Mouse (Mus musculus) ovary, adult 18-20 months (tissue): ENCODE data around the gene Rab25.
A peak's percentile ranks its signal among the peaks of the same experiment; 100 is the strongest.

Experiments used
- DNase-seq: peaks from one replicate; pipeline ENCODE4 v3.0.0; 2022; ENCODE audit warnings: low spot score, mixed read lengths

The Rab25 gene

DNA sequence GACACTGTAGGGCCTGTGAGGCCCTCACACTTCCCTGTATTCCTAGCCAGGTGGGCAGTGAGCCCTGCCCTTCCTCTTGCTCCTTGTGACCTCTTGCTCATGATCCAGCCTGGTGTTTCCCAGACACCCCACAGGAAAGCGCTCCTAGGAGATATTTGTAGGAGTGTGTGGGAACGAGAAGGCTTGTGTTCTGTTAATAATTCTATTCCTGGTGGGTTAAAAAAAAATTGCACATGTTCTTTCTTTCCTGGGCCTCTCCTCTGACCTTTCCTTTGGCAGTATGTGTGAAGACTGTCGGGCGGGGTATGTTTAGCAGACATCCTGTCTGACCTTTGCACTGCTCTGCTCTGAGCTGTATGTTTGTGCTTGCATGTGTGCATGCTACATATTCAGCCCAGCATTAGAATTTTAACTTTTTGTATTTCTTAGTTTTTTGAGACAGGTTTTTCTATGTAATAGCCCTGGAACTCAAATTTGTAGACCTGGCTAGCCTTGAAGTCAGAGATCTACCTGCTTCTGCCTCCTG, 18.5 kb upstream of the Rab25 start:
- DNase-seq = no peak

DNA sequence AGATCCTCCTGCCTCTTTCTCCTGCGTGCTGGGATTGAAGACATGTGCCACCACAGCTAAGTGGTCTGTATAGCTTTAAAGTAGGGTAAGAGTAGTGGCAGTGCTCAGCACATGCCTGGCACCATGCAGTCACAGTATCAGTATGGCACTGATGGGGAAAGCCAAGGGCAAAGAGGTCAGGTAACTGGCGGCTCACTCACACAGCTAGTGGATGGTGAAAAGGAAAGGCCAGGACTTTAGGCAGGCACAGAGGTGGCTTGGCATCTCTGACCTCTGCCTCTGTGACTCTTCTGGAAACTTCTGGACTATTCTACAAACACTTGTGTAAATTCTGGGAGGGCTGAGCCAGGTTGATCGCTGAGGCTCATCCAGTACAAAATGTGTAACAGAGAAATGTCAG, 18.0 kb upstream of the Rab25 start:
- no peak for DNase-seq

DNA sequence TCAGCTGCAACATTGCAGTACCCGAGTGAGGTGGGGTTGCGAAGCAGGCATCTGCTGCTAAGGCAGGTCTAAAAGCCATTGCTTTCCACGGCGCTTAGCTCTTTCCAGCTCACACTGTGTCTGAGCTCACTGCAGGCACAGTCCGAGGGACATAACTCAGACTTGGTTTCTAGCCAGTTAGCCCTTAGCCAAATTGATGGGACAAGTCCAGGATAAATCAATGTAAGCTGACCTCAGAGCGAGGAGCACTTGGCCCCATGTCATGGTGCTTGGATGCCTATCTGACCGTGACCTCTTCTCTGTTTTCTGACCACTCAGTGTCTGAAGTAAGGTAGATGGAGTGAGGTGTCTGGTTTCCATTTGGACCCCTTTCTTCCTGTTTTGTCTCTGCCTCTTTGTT, 15.9 kb upstream of the Rab25 start:
- no peak for DNase-seq

DNA sequence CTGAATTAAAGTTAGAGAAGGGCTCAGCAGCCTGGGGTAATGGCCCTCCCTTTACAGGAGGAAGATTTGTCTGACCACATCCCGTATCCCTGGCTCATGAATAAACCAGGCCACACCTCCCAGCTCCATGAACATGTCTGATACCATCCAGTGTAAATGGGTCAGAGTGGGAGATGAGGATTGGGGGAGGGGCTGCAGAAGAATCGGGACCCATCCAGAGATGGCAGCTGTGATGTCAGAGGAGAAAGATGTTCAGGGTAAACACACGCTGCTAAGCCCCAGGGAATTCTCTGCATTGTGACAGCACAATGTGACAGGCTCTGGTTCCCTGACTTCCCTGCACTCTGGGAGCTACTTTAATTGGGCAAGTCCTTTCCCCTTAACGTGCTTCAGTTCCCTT, 15.3 kb upstream of the Rab25 start:
- DNase-seq = no peak

GRCm38 (mm10) chr3:88561989-88562388, 13.9 kb upstream of the Rab25 start:
- no peak for DNase-seq

GRCm38 (mm10) chr3:88559596-88559995, 11.5 kb upstream of the Rab25 start:
- no peak for DNase-seq

DNA sequence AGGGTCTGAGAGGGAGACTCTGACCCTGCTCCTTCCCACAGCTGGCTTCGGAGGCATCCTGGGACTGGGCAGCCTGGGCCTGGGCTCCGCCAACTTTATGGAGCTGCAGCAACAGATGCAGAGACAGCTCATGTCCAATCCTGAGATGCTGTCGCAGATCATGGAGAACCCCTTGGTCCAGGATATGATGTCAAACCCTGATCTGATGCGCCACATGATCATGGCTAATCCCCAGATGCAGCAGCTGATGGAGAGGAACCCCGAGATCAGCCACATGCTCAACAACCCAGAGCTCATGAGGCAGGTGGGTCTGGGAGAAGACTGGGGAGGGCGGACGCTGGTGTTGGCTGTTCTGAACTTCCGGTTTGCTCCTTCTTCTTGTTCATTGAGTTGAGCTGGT, 8.5 kb upstream of the Rab25 start:
- DNase-seq = no peak

GRCm38 (mm10) chr3:88555731-88556130, 7.6 kb upstream of the Rab25 start:
- DNase-seq = no peak

DNA sequence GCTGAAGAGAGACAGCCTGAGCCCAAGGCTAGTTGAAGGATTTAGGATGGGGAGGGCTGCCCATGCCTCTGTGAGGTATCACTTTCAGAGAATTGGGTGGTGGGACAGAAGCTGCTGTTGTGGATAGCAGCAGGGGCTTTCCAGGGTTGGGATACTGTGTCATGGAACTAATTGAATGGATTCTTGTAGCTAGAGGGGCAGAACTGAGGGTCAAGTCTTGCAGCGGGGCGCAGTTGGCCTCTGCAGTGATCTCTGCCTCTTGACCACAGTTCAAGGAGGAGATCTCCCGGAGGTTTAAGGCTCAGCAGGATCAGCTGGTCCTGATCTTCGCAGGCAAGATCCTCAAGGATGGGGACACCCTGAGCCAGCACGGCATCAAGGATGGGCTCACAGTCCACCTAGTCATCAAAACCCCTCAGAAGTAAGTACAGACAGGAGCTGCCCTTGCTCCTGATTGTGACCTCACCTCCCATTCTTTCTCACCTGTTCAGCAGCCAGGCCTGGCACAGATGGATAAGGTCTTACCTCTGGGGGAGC, 7.0 kb upstream of the Rab25 start:
- DNase-seq = no peak

GRCm38 (mm10) chr3:88553880-88554586, 5.9 kb upstream of the Rab25 start:
- no peak for DNase-seq

GRCm38 (mm10) chr3:88553525-88553879, 5.4 kb upstream of the Rab25 start, which contains the start of gene Ubqln4:
TSS of gene Ubqln4 (plus strand) at chr3:88553758.
- DNase-seq = peak; percentile 85

GRCm38 (mm10) chr3:88552676-88553524, 4.8 kb upstream of the Rab25 start, which contains the start of gene Lamtor2:
TSS of gene Lamtor2 (minus strand) at chr3:88553074.
- DNase-seq = peak; percentile 97

DNA sequence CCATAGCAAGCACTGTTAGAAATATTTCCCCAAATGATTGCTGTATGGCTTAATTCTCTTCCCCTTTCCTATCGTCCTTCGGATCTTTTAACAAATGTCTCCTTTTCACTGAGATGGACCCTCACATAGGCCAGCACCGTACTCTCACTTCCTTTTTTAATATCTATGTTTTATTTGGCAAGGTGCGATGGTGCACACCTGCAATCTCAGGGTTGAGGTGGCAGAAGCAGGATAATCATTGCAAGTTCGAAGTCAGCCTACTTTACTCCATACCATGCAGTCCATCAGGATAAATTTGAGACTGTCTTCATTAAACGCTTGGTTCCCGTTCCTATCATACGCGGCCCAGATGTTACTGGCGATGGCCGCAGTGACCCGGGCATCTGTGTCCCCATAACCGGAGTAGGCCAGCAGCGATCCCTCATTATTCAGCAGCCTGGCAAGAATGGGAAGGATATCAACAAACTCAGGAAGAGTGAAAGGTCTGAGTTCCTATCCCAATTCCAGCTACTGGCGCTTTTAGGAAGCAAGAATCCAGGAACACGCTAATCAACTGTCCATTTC, 4.1 kb upstream of the Rab25 start:
- DNase-seq = no peak

DNA sequence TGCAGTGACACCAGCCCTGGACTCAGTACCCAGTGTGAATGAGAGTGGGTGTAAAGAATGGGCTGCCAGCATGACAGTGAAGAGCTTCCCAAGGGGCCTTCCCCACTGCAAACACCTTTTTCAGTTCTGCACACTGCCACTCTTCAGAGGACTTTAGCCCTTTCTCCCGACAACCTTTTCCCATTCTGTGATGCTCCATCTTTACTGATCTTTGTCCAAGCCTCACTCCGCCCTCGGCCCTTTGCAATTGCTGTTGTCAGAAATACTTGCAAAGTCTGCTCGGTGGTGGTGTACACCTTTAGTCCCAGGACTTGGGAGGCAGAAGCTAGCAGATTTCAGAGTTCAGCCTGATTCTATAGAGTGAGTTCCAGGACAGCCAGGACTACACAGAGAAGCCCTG, 3.5 kb upstream of the Rab25 start:
- no peak for DNase-seq

DNA sequence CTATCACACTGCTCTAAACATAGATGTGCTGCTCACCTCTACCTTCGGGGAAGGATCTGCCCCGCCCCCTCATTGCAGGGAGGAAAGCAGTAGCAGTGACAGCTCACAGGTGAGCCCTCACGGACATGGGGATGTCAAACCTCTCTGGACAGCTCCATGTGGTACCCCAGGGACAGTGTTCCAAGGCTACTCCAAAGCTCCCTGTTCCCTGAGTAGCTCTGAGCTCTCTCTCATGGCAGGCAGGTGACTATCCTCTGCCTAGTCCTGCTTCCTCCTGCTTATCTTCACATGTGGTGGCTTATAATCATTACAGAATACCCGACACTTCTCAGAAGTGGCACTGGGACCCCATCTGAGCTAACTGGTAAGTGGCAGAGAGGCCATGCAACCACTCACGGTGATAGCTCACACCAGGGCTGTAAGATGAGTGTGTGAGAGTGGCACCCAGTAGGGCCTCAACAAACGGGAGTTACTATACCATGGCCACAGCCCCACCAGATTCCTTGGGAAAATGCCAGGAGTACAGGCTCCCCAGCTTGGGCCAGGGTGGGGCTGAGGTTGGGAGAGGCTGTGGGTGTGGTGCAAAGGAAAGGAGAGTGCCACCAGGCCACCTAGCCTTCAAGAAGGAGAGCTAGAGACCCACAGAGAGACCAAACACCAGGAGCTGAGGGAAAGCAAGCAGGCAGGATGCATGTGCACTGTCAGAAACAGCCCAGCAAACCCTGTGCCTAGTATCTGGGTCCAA, 1.3 kb downstream of the Rab25 start:
- DNase-seq = no peak

- no peak for DNase-seq
Observed at GRCm38 (mm10) chr3:88544955-88545591, 3.0 kb downstream of the Rab25 start.

DNA sequence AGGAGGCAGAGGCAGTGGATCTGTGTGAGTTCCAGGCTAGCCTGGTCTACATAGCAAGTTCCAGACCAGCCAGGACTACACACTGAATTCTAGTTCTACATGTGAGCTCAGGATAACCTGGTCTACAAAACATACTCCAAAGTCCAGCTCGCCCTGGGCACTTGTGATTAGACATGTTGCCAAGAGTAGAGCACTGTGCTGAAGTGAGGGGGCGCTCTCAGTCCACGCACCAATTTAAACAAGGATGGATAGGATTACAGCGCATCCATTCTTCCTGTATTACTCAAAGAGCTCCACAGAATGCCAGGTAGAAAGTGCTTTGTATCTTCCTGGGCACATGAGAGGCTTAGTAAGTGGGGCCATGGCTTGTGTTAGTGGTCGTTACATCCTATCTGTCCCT, 3.6 kb downstream of the Rab25 start:
- no peak for DNase-seq

- no peak for DNase-seq
Observed at GRCm38 (mm10) chr3:88543651-88544410, 4.3 kb downstream of the Rab25 start.

DNA sequence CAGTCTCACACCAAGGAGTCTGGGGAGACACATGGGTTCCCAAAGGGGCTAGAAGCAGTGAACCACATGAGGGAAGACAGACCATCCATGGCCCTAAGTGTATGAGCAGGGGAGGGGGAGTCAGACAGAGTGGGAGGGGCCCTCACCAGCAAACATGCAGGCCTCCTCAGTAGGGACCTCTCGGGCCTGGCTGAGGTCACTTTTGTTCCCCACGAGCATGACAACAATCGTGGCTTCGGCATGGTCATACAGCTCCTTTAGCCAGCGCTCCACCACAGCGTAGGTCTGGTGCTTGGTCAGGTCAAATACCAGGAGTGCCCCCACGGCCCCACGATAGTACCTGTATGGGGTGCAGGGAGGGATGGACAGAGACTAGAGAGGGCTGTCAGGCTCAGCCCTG, 4.9 kb downstream of the Rab25 start:
- DNase-seq = no peak

DNA sequence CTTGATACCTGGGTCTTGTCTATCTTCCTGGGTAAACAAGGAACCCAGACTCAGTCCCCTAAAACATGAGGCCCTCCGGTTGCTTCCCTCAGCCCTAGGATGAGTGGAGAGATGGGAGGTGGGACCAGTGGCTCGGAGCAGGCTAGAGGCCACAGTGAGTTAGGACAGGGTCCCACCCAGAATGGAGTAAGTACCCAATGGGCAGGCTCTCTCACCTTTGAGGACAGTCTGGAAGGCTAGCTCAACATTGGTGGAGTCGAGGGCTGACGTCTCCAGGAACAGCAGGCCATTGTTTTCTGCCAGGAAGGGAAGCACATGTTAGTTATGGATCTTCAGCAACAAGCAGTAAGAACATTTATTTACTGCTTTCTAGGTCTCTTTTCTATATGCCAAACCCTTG, 5.6 kb downstream of the Rab25 start:
- no peak for DNase-seq
